In genomic region chr16:5156495-5156894, GRCm38 (mm10) we compare ENCODE assay signal across 22 mouse cellular contexts. TPM values are rescaled to one million over a fixed set of nuclear protein-coding genes. Genes with fewer than 3 reads are reported as not detected.
"Had no signal": no experiment of that assay in that cellular context is flagged by ENCODE, and none has a peak within 500 bp of the region (broad histone marks: within the 10 kb centered on the region; RNA-seq: fewer than 3 reads in every experiment).

No protein-coding gene starts in this region.

- H3K4me1 ChIP-seq: stomach, embryonic 15.5 days had no signal

- H3K27me3 ChIP-seq: neural tube, embryonic 15.5 days; stomach, embryonic 15.5 days had no signal

- DNase-seq: lung, adult 18-20 months; lung, embryonic 14.5 days; lung, postnatal 10 days; lung, postnatal 4 days; midbrain, embryonic 14.5 days; retina, postnatal 1 day; right cerebral cortex, adult 18-20 months; right cerebral cortex, postnatal 25 days; right cerebral cortex, postnatal 4 days; thymus, adult 2 months; thymus, postnatal 25 days; thymus, postnatal 4 days had no signal

- H3K36me3 ChIP-seq: midbrain, embryonic 10.5 days; midbrain, embryonic 12.5 days; neural tube, embryonic 13.5 days; neural tube, embryonic 15.5 days; stomach, embryonic 15.5 days had no signal

- H3K9ac ChIP-seq: lung, embryonic 14.5 days; midbrain, embryonic 12.5 days; neural tube, embryonic 13.5 days; neural tube, embryonic 15.5 days; stomach, embryonic 15.5 days had no signal

- H3K27ac ChIP-seq: midbrain, embryonic 10.5 days; midbrain, embryonic 12.5 days; neural tube, embryonic 13.5 days; neural tube, embryonic 15.5 days; stomach, embryonic 15.5 days; stomach, postnatal 0 days had no signal

- H3K4me3 ChIP-seq: midbrain, embryonic 10.5 days; midbrain, embryonic 12.5 days; myocyte; neural tube, embryonic 13.5 days; neural tube, embryonic 15.5 days; stomach, embryonic 15.5 days had no signal

- ATAC-seq: midbrain, embryonic 16.5 days had no signal

- H3K4me2 ChIP-seq: lung, embryonic 14.5 days; midbrain, embryonic 12.5 days; neural tube, embryonic 13.5 days; neural tube, embryonic 15.5 days; stomach, embryonic 15.5 days had no signal

- H3K9me3 ChIP-seq: midbrain, embryonic 10.5 days; midbrain, embryonic 12.5 days; neural tube, embryonic 13.5 days; neural tube, embryonic 15.5 days; stomach, embryonic 15.5 days had no signal

RNA-seq across cellular contexts. Expression of gene Sec14l5, which starts 9.6 kb away (rescaled TPM):
- total RNA-seq: megakaryocyte, adult 5-6 weeks; megakaryocyte-erythroid progenitor cell, adult 5-6 weeks had no signal

RNA-seq across cellular contexts. Expression of gene Ppl, which starts 24.3 kb away (rescaled TPM):
- total RNA-seq: megakaryocyte, adult 5-6 weeks; megakaryocyte-erythroid progenitor cell, adult 5-6 weeks had no signal
